Mouse (Mus musculus) thymus, adult 2 months (tissue): ENCODE results near the gene Ppox.

Source experiments
- CTCF ChIP-seq: fragments of 200-500 bp; IDR thresholded peaks from 2 replicates; pipeline ENCODE4 v1.5.1; 2012; ENCODE audit warnings: mild to moderate bottlenecking, control low read depth, low read length, moderate library complexity, borderline replicate concordance; ENCODE audit not compliant: control insufficient read depth, poor library complexity, insufficient read depth; ENCODE audit errors: extremely low read depth
- POLR2A ChIP-seq: fragments of 200-500 bp; IDR thresholded peaks from 2 replicates; pipeline ENCODE4 v1.6.1; 2012; ENCODE audit warnings: mild to moderate bottlenecking, low read length, control low read depth, moderate library complexity; ENCODE audit not compliant: control insufficient read depth, poor library complexity, insufficient read depth; ENCODE audit errors: extremely low read depth

GRCm38 (mm10) chr1:171263185-171263611 lies 17.8 kb downstream of the Ppox start:
- TF ChIP-seq CTCF = no peak
- TF ChIP-seq POLR2A = no peak
